Mouse (Mus musculus) heart, embryonic 10.5 days (tissue): Measurements from ENCODE around the gene Cybrd1. TPM values are rescaled to one million over a fixed set of nuclear protein-coding genes. Genes with fewer than 3 reads are reported as not detected.

Experiments
- DNase-seq: peaks from one replicate; pipeline ENCODE4 v3.0.0-alpha.2; 2017; ENCODE audit warnings: low spot score
- H3K27ac ChIP-seq: fragments of 300-500 bp; sonication (generic); 2 replicates; pipeline ENCODE4 v1.5.1; 2016; ENCODE audit warnings: mild to moderate bottlenecking
- H3K27me3 ChIP-seq: fragments of 300-500 bp; sonication (generic); 2 replicates; pipeline ENCODE4 v1.6.1; 2016; ENCODE audit warnings: mild to moderate bottlenecking; ENCODE audit not compliant: poor library complexity, insufficient read depth, severe bottlenecking
- H3K36me3 ChIP-seq: fragments of 300-500 bp; sonication (generic); 2 replicates; pipeline ENCODE4 v1.6.1; 2016; ENCODE audit warnings: mild to moderate bottlenecking, moderate library complexity
- H3K4me1 ChIP-seq: fragments of 300-500 bp; sonication (generic); 2 replicates; pipeline ENCODE4 v1.6.1; 2016; ENCODE audit warnings: mild to moderate bottlenecking
- H3K4me3 ChIP-seq: fragments of 300-500 bp; sonication (generic); 2 replicates; pipeline ENCODE4 v1.5.1; 2016; ENCODE audit warnings: mild to moderate bottlenecking, moderate library complexity
- H3K9me3 ChIP-seq: fragments of 300-500 bp; sonication (generic); 2 replicates; pipeline ENCODE4 v1.6.1; 2016; ENCODE audit warnings: mild to moderate bottlenecking, moderate library complexity
- WGBS: fragments of 180-500 bp; shearing (Covaris S2); methylation state at CpG from one replicate; pipeline ENCODE4 v1.1.7; 2016; 5-methylcytosine and 5-hydroxymethylcytosine counted together
- polyA plus RNA-seq: library from polyadenylated mRNA; unstranded; fragments of >200 nt; fragmentation: Nextera tagmentation; extraction: Ambion mirVana; gene quantifications from 2 replicates; pipeline ENCODE4 v1.2.1, GENCODE M21; 2016

Gene Cybrd1
- polyA plus RNA-seq, 1 experiment from 2014 or later, result 1.9 TPM

- 80% methylated on average over 7 of the region's 7 CpGs for WGBS
- Histone ChIP-seq H3K27ac (no peak overlapping the region), H3K27me3 (no peaks in the 10 kb centered on the region), H3K36me3 (no peaks in the 10 kb centered on the region), H3K9me3 (no peaks in the 10 kb centered on the region), H3K4me1 (peaks cover 11% of the 10 kb centered on the region; the same call in 1 of the 2 replicates), H3K4me3 (no peak overlapping the region)
- no peak for DNase-seq
Measured at GRCm38 (mm10) chr2:71161558-71161957, 43.8 kb downstream of the Cybrd1 start.

GRCm38 (mm10) chr2:71162831-71163621 lies 45.3 kb downstream of the Cybrd1 start:
- H3K4me3 ChIP-seq, result no peak overlapping the region
- DNase-seq, result no peak
- no peaks in the 10 kb centered on the region for H3K27me3 ChIP-seq
- H3K4me1 ChIP-seq, result peaks cover 11% of the 10 kb centered on the region; the same call in 1 of the 2 replicates
- 80% methylated on average over 25 of the region's 25 CpGs for WGBS
- H3K9me3 ChIP-seq, result no peaks in the 10 kb centered on the region
- H3K27ac ChIP-seq, result no peak overlapping the region
- no peaks in the 10 kb centered on the region for H3K36me3 ChIP-seq

GRCm38 (mm10) chr2:71167211-71167610 lies 49.5 kb downstream of the Cybrd1 start:
- Histone ChIP-seq H3K36me3 (no peaks in the 10 kb centered on the region), H3K27me3 (no peaks in the 10 kb centered on the region), H3K4me1 (no peaks in the 10 kb centered on the region; the same call in 1 of the 2 replicates), H3K9me3 (no peaks in the 10 kb centered on the region), H3K27ac (no peak overlapping the region), H3K4me3 (no peak overlapping the region)
- DNase-seq, result no peak
- 69% methylated on average over 4 of the region's 4 CpGs for WGBS

- WGBS, result 72% methylated on average over 10 of the region's 10 CpGs
- no peak for DNase-seq
Measured at GRCm38 (mm10) chr2:71168461-71169021, 50.8 kb downstream of the Cybrd1 start.

GRCm38 (mm10) chr2:71173031-71173430 lies 55.3 kb downstream of the Cybrd1 start:
- 55% methylated on average over 3 of the region's 3 CpGs for WGBS
- no peaks in the 10 kb centered on the region for H3K4me1 ChIP-seq
- H3K27me3 ChIP-seq, result no peaks in the 10 kb centered on the region
- H3K36me3 ChIP-seq, result no peaks in the 10 kb centered on the region
- no peaks in the 10 kb centered on the region for H3K9me3 ChIP-seq
- no peak overlapping the region for H3K27ac ChIP-seq
- no peak for DNase-seq
- H3K4me3 ChIP-seq, result no peak overlapping the region

More at GRCm38 (mm10) chr2:71168461-71169021, 50.8 kb downstream of the Cybrd1 start:
- Histone ChIP-seq H3K4me1 (no peaks in the 10 kb centered on the region), H3K36me3 (no peaks in the 10 kb centered on the region), H3K9me3 (no peaks in the 10 kb centered on the region), H3K27me3 (no peaks in the 10 kb centered on the region), H3K27ac (no peak overlapping the region), H3K4me3 (no peak overlapping the region)

- no peaks in the 10 kb centered on the region for H3K27me3 ChIP-seq
- no peak for DNase-seq
- no peaks in the 10 kb centered on the region for H3K9me3 ChIP-seq
- H3K36me3 ChIP-seq, result no peaks in the 10 kb centered on the region
- no peak overlapping the region for H3K4me3 ChIP-seq
- H3K27ac ChIP-seq, result no peak overlapping the region
- WGBS, result 59% methylated on average over 9 of the region's 9 CpGs
- H3K4me1 ChIP-seq, result 0 out of 2 replicates have a peak, but pooled peaks cover 5% of the 10 kb centered on the region
Measured at GRCm38 (mm10) chr2:71176329-71177249, 58.9 kb downstream of the Cybrd1 start.

- Histone ChIP-seq H3K27ac (no peak overlapping the region), H3K4me3 (no peak overlapping the region), H3K36me3 (no peaks in the 10 kb centered on the region), H3K27me3 (no peaks in the 10 kb centered on the region), H3K9me3 (no peaks in the 10 kb centered on the region), H3K4me1 (0 out of 2 replicates have a peak, but pooled peaks cover 5% of the 10 kb centered on the region)
- no peak for DNase-seq
- WGBS, result 48% methylated on average over 1 of the region's 1 CpGs
Measured at GRCm38 (mm10) chr2:71177250-71177615, 59.5 kb downstream of the Cybrd1 start.

GRCm38 (mm10) chr2:71177760-71178159 lies 60.0 kb downstream of the Cybrd1 start:
- Histone ChIP-seq H3K27me3 (no peaks in the 10 kb centered on the region), H3K4me1 (0 out of 2 replicates have a peak, but pooled peaks cover 5% of the 10 kb centered on the region), H3K36me3 (no peaks in the 10 kb centered on the region), H3K9me3 (no peaks in the 10 kb centered on the region), H3K27ac (no peak overlapping the region), H3K4me3 (no peak overlapping the region)
- no peak for DNase-seq
- 95% methylated on average over 1 of the region's 1 CpGs for WGBS

GRCm38 (mm10) chr2:71179716-71180115 lies 62.0 kb downstream of the Cybrd1 start:
- DNase-seq, result no peak
- Histone ChIP-seq H3K9me3 (no peaks in the 10 kb centered on the region), H3K36me3 (no peaks in the 10 kb centered on the region), H3K4me3 (no peak overlapping the region), H3K27ac (no peak overlapping the region), H3K4me1 (0 out of 2 replicates have a peak, but pooled peaks cover 5% of the 10 kb centered on the region), H3K27me3 (no peaks in the 10 kb centered on the region)
- WGBS, result 83% methylated on average over 10 of the region's 10 CpGs

- H3K27ac ChIP-seq, result no peak overlapping the region
- no peaks in the 10 kb centered on the region for H3K36me3 ChIP-seq
- H3K4me1 ChIP-seq, result 0 out of 2 replicates have a peak, but pooled peaks cover 5% of the 10 kb centered on the region
- H3K27me3 ChIP-seq, result no peaks in the 10 kb centered on the region
- DNase-seq, result no peak
- H3K9me3 ChIP-seq, result no peaks in the 10 kb centered on the region
- WGBS, result 59% methylated on average over 8 of the region's 8 CpGs
- no peak overlapping the region for H3K4me3 ChIP-seq
Measured at GRCm38 (mm10) chr2:71180566-71181217, 63.0 kb downstream of the Cybrd1 start.

GRCm38 (mm10) chr2:71187950-71188349 lies 70.2 kb downstream of the Cybrd1 start:
- Histone ChIP-seq H3K9me3 (no peaks in the 10 kb centered on the region), H3K27me3 (0 out of 2 replicates have a peak, but pooled peaks cover 12% of the 10 kb centered on the region), H3K4me1 (0 out of 2 replicates have a peak, but pooled peaks cover 6% of the 10 kb centered on the region), H3K4me3 (no peak overlapping the region), H3K27ac (no peak overlapping the region), H3K36me3 (no peaks in the 10 kb centered on the region)
- DNase-seq, result no peak
- WGBS, result 58% methylated on average over 3 of the region's 3 CpGs

- H3K27me3 ChIP-seq, result 0 out of 2 replicates have a peak, but pooled peaks cover 12% of the 10 kb centered on the region
- H3K4me1 ChIP-seq, result 0 out of 2 replicates have a peak, but pooled peaks cover 6% of the 10 kb centered on the region
- 54% methylated on average over 2 of the region's 2 CpGs for WGBS
- no peak overlapping the region for H3K4me3 ChIP-seq
- DNase-seq, result no peak
- H3K36me3 ChIP-seq, result no peaks in the 10 kb centered on the region
- H3K9me3 ChIP-seq, result no peaks in the 10 kb centered on the region
- no peak overlapping the region for H3K27ac ChIP-seq
Measured at GRCm38 (mm10) chr2:71188861-71189260, 71.1 kb downstream of the Cybrd1 start.
